Mouse (Mus musculus) spleen, adult 2 months (tissue): ENCODE data around the gene Gatd1.
A peak's percentile ranks its signal among the peaks of the same experiment; 100 is the strongest.

Experiments used
- CTCF ChIP-seq: fragments of 200-500 bp; IDR thresholded peaks from 2 replicates; pipeline ENCODE4 v1.5.1; 2011; ENCODE audit warnings: mild to moderate bottlenecking, inconsistent platforms; ENCODE audit not compliant: insufficient read depth, insufficient read length, insufficient replicate concordance; ENCODE audit errors: extremely low read depth
- POLR2A ChIP-seq: fragments of 200-500 bp; IDR thresholded peaks from 2 replicates; pipeline ENCODE4 v1.6.1; 2011; ENCODE audit warnings: low read depth, low read length, inconsistent platforms

DNA sequence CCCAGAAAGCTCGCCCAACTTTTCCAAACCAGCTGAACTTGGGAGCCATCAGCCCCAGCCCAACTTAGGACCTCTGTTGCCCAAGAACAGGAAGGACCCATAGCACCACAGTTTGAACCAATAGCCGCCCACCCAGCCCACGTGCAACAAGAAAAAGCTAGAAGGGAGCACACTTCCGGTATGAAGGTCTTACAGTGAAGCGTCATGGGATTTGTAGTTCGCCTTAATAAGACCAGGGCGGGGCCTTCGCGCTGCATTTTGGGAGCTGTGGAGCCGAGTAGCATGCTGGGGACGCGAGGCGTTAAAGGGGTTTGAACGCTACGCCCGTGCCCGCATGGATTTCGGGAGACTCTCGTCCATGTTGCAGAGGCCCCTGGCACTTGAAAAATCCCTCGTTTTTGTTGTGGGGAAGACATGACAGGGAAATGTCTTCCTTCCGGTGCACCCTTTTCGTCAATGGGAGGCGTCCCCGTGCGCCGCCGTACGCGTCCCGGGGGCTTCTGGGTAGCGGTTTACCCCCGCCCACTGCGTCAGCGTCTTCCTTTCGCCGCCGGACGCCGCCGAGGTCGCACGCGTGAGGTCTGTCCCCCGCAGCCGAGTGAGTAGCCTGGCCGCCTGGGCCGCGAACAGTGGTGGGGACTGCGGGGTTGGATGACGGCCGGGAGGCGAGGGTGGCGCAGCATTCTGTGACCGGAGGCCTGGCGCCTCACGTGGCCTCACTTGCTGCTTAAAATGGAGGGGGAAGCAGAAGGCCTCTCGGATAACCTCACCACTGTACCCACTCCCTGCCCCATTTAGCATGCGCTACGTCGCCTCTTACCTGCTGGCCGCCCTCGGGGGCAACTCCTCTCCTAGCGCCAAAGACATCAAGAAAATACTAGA, 33.4 kb upstream of the Gatd1 start, which contains the start of gene Rplp2:
- TF ChIP-seq CTCF (no peak), POLR2A (peak; percentile 83)
